Mouse (Mus musculus) lung, postnatal 0 days (tissue): ENCODE data around the gene Mrrf. TPM values are rescaled to one million over a fixed set of nuclear protein-coding genes. Genes with fewer than 3 reads are reported as not detected.

ENCODE experiments used
- ATAC-seq: fragments of 200-750 bp; cut with Nextera tagmentation; 2 replicates; pipeline ENCODE4 v1.8.0; 2017; ENCODE audit warnings: moderate library complexity
- DNase-seq: peaks from one replicate; pipeline ENCODE4 v3.0.0-alpha.2; 2016; ENCODE audit warnings: low spot score
- H3K27ac ChIP-seq: fragments of 300-500 bp; sonication (generic); 2 replicates; pipeline ENCODE4 v1.5.1; 2014; ENCODE audit warnings: antibody characterized with exemption, mild to moderate bottlenecking, low read length, mixed read lengths
- H3K27me3 ChIP-seq: fragments of 300-500 bp; sonication (generic); replicated peaks from 2 replicates; pipeline ENCODE4 v1.6.1; 2014; ENCODE audit warnings: low read length, mixed read lengths; ENCODE audit not compliant: insufficient read depth
- H3K36me3 ChIP-seq: fragments of 300-500 bp; sonication (generic); 2 replicates; pipeline ENCODE4 v1.6.1; 2014; ENCODE audit warnings: low read length, mixed read lengths; ENCODE audit not compliant: insufficient read depth
- H3K4me1 ChIP-seq: fragments of 300-500 bp; sonication (generic); 2 replicates; pipeline ENCODE4 v1.6.1; 2014; ENCODE audit warnings: antibody characterized with exemption, low read depth, low read length, mixed read lengths; ENCODE audit not compliant: insufficient read depth
- H3K4me2 ChIP-seq: fragments of 300-500 bp; sonication (generic); replicated peaks from 2 replicates; pipeline ENCODE4 v1.6.1; 2014; ENCODE audit warnings: low read depth, mild to moderate bottlenecking, low read length, moderate library complexity, mixed read lengths
- H3K4me3 ChIP-seq: fragments of 300-500 bp; sonication (generic); 2 replicates; pipeline ENCODE4 v1.5.1; 2014; ENCODE audit warnings: low read depth, low read length
- H3K9ac ChIP-seq: fragments of 300-500 bp; sonication (generic); replicated peaks from 2 replicates; pipeline ENCODE4 v1.6.1; 2014; ENCODE audit warnings: low read depth, mild to moderate bottlenecking
- H3K9me3 ChIP-seq: fragments of 300-500 bp; sonication (generic); 2 replicates; pipeline ENCODE4 v1.6.1; 2016; ENCODE audit warnings: low read length, mixed read lengths
- CTCF ChIP-seq: IDR thresholded peaks from 2 replicates; pipeline ENCODE4 v1.5.1; 2016; ENCODE audit warnings: antibody characterized with exemption, mild to moderate bottlenecking
- EP300 ChIP-seq: IDR thresholded peaks from 2 replicates; pipeline ENCODE4 v1.6.1; 2016; ENCODE audit warnings: antibody characterized with exemption, mild to moderate bottlenecking, control low read depth
- WGBS: fragments of 180-500 bp; shearing (Covaris S2); extraction: QIAGEN DNeasy Blood & Tissue Kit; methylation state at CpG from one replicate; pipeline ENCODE4 v1.1.7; 2014; 5-methylcytosine and 5-hydroxymethylcytosine counted together
- polyA plus RNA-seq: library from polyadenylated mRNA; unstranded; fragments of >200 nt; fragmentation: Nextera tagmentation; extraction: Ambion mirVana; gene quantifications from 2 replicates; pipeline ENCODE4 v1.2.1, GENCODE M21; 2015

Gene Mrrf
- polyA plus RNA-seq, 1 experiment from 2014 or later, result 24.2 TPM

GRCm38 (mm10) chr2:36224153-36224552 is 88.0 kb downstream of the Mrrf start:
- Histone ChIP-seq H3K4me1 (no peaks in the 10 kb centered on the region), H3K9ac (no peak overlapping the region), H3K4me3 (no peak overlapping the region), H3K27ac (peak overlapping the region; percentile 16; the same call in 1 of the 2 replicates), H3K36me3 (no peaks in the 10 kb centered on the region), H3K4me2 (no peak overlapping the region), H3K9me3 (no peaks in the 10 kb centered on the region), H3K27me3 (no peaks in the 10 kb centered on the region)
- WGBS, result 52% methylated on average over 7 of the region's 7 CpGs
- TF ChIP-seq EP300 (peak; percentile 86), CTCF (no peak)
- ATAC-seq, result peak; percentile 88
- peak; percentile 64 for DNase-seq

GRCm38 (mm10) chr2:36224599-36224998 is 88.4 kb downstream of the Mrrf start:
- 14% methylated on average over 2 of the region's 2 CpGs for WGBS
- Histone ChIP-seq H3K9ac (no peak overlapping the region), H3K4me2 (no peak overlapping the region), H3K36me3 (no peaks in the 10 kb centered on the region), H3K9me3 (no peaks in the 10 kb centered on the region), H3K27me3 (no peaks in the 10 kb centered on the region), H3K4me3 (no peak overlapping the region), H3K4me1 (no peaks in the 10 kb centered on the region), H3K27ac (peak overlapping the region; percentile 16; the same call in 1 of the 2 replicates)
- peak; percentile 68 for ATAC-seq
- DNase-seq, result peak; percentile 74
- TF ChIP-seq CTCF (no peak), EP300 (0 out of 2 replicates have a peak, but pooled peaks have one; percentile 23)

- peak within 1 kb of the TSS; percentile 55 for H3K4me3 ChIP-seq
- DNase-seq (peak; percentile 89), ATAC-seq (peak; percentile 81)
- no peaks in the 10 kb centered on the region for H3K27me3 ChIP-seq
- peak within 1 kb of the TSS; percentile 55 for H3K9ac ChIP-seq
- peak; percentile 59 for TF ChIP-seq CTCF
- no peak for TF ChIP-seq EP300
- peak within 1 kb of the TSS; percentile 74 for H3K27ac ChIP-seq
- 0% methylated on average over 15 of the region's 18 CpGs for WGBS
- no peaks in the 10 kb centered on the region for H3K9me3 ChIP-seq
- H3K36me3 ChIP-seq, result no peaks in the 10 kb centered on the region
- peak within 1 kb of the TSS; percentile 89 for H3K4me2 ChIP-seq
- peaks cover 26% of the 10 kb centered on the region; the same call in 1 of the 2 replicates for H3K4me1 ChIP-seq
Observed at GRCm38 (mm10) chr2:36230366-36230765, 94.2 kb downstream of the Mrrf start, which contains the start of gene Ptgs1. Gene Ptgs1, plus strand, starts transcription at chr2:36230426.

- Histone ChIP-seq H3K4me2 (peak overlapping the region; percentile 89), H3K36me3 (no peaks in the 10 kb centered on the region), H3K4me1 (peaks cover 32% of the 10 kb centered on the region; the same call in 1 of the 2 replicates), H3K9ac (peak overlapping the region; percentile 55), H3K27ac (peak overlapping the region; percentile 74), H3K27me3 (no peaks in the 10 kb centered on the region), H3K9me3 (no peaks in the 10 kb centered on the region), H3K4me3 (peak overlapping the region; percentile 55)
- ATAC-seq (0 out of 2 replicates have a peak, but pooled peaks have one; percentile 2), DNase-seq (no peak)
- 11% methylated on average over 8 of the region's 10 CpGs for WGBS
- no peak for TF ChIP-seq EP300
- TF ChIP-seq CTCF, result no peak
Observed at GRCm38 (mm10) chr2:36230967-36231366, 94.8 kb downstream of the Mrrf start.

- Histone ChIP-seq H3K27ac (peak overlapping the region; percentile 66; the same call in 1 of the 2 replicates), H3K4me2 (0 out of 2 replicates have a peak overlapping the region, but pooled peaks have one; percentile 5), H3K4me1 (peaks cover 42% of the 10 kb centered on the region), H3K36me3 (peaks cover 5% of the 10 kb centered on the region; the same call in 1 of the 2 replicates), H3K4me3 (no peak overlapping the region), H3K9me3 (no peaks in the 10 kb centered on the region), H3K9ac (no peak overlapping the region), H3K27me3 (no peaks in the 10 kb centered on the region)
- TF ChIP-seq EP300 (no peak), CTCF (peak; percentile 35)
- WGBS, result 30% methylated on average over 7 of the region's 7 CpGs
- ATAC-seq, result peak; percentile 35
- DNase-seq, result peak; percentile 65
Observed at GRCm38 (mm10) chr2:36234526-36235368, 98.6 kb downstream of the Mrrf start.

- Histone ChIP-seq H3K4me2 (0 out of 2 replicates have a peak overlapping the region, but pooled peaks have one; percentile 5), H3K36me3 (peaks cover 11% of the 10 kb centered on the region; the same call in 1 of the 2 replicates), H3K4me3 (no peak overlapping the region), H3K9me3 (no peaks in the 10 kb centered on the region), H3K27me3 (no peaks in the 10 kb centered on the region), H3K4me1 (peaks cover 41% of the 10 kb centered on the region), H3K9ac (no peak overlapping the region), H3K27ac (peak overlapping the region; percentile 66)
- WGBS, result 5% methylated on average over 4 of the region's 4 CpGs
- DNase-seq (peak; percentile 78), ATAC-seq (peak; percentile 47)
- no peak for TF ChIP-seq CTCF
- TF ChIP-seq EP300, result no peak
Observed at GRCm38 (mm10) chr2:36235917-36236316, 99.7 kb downstream of the Mrrf start.
